In genomic region chr1:188154466-188155110, GRCm38 (mm10) we compare ENCODE assay signal across 8 mouse cellular contexts.
DNase-seq lines count a peak whose midpoint lies in the region; ATAC-seq lines count a peak whose summit lies in the region.

No protein-coding gene starts in this region.

- no peak for ATAC-seq in neural tube, embryonic 11.5 days (ENCODE audit: insufficient read depth, low FRiP score, low TSS enrichment)
- ATAC-seq in forebrain, embryonic 13.5 days: peak; percentile 76; the same call in 1 of the 2 replicates
- peak; percentile 76 for ATAC-seq in liver, embryonic 12.5 days
- ATAC-seq in stomach, embryonic 14.5 days (ENCODE audit: insufficient number of reproducible peaks, insufficient read depth, low FRiP score, low read depth): 0 out of 2 replicates have a peak, but pooled peaks have one; percentile 58

- H3K4me1 ChIP-seq in neural tube, embryonic 11.5 days (ENCODE audit: control insufficient read depth, insufficient read depth, low read length): no peaks in the 10 kb centered on the region
- H3K4me1 ChIP-seq in forebrain, embryonic 13.5 days: peaks cover 15% of the 10 kb centered on the region
- H3K4me1 ChIP-seq in liver, embryonic 12.5 days: peaks cover 5% of the 10 kb centered on the region; the same call in 1 of the 2 replicates
- no peaks in the 10 kb centered on the region for H3K4me1 ChIP-seq in stomach, embryonic 14.5 days (ENCODE audit: control insufficient read depth, insufficient read depth, low read length)

- H3K9me3 ChIP-seq in neural tube, embryonic 11.5 days (ENCODE audit: control insufficient read depth, low read length): no peaks in the 10 kb centered on the region
- no peaks in the 10 kb centered on the region for H3K9me3 ChIP-seq in forebrain, embryonic 13.5 days (replicated peaks)
- no peaks in the 10 kb centered on the region for H3K9me3 ChIP-seq in liver, embryonic 12.5 days (replicated peaks)
- no peaks in the 10 kb centered on the region for H3K9me3 ChIP-seq in stomach, embryonic 14.5 days (ENCODE audit: control insufficient read depth, low read depth, low read length)

- H3K27me3 ChIP-seq in neural tube, embryonic 11.5 days (ENCODE audit: control insufficient read depth, insufficient read depth, low read length): no peaks in the 10 kb centered on the region
- H3K27me3 ChIP-seq in forebrain, embryonic 13.5 days: peaks cover 8% of the 10 kb centered on the region
- H3K27me3 ChIP-seq in liver, embryonic 12.5 days (replicated peaks): no peaks in the 10 kb centered on the region
- no peaks in the 10 kb centered on the region for H3K27me3 ChIP-seq in stomach, embryonic 14.5 days (ENCODE audit: control insufficient read depth, insufficient read depth, low read length)

- H3K9ac ChIP-seq in neural tube, embryonic 11.5 days (ENCODE audit: low read length): no peak overlapping the region
- H3K9ac ChIP-seq in forebrain, embryonic 13.5 days: 0 out of 2 replicates have a peak overlapping the region, but pooled peaks have one; percentile 31
- no peak overlapping the region for H3K9ac ChIP-seq in liver, embryonic 12.5 days
- H3K9ac ChIP-seq in stomach, embryonic 14.5 days (replicated peaks; ENCODE audit: low read depth, low read length): no peak overlapping the region

- no peak overlapping the region for H3K27ac ChIP-seq in neural tube, embryonic 11.5 days (ENCODE audit: low read depth, low read length)
- H3K27ac ChIP-seq in forebrain, embryonic 13.5 days: peak overlapping the region; percentile 66
- no peak overlapping the region for H3K27ac ChIP-seq in liver, embryonic 12.5 days
- no peak overlapping the region for H3K27ac ChIP-seq in stomach, embryonic 14.5 days (ENCODE audit: low read length)

- WGBS in neural tube, embryonic 11.5 days: 44% methylated on average over 14 of the region's 14 CpGs
- WGBS in forebrain, embryonic 13.5 days: 9% methylated on average over 14 of the region's 14 CpGs
- 43% methylated on average over 14 of the region's 14 CpGs for WGBS in liver, embryonic 12.5 days (ENCODE audit: insufficient replicate concordance)
- WGBS in stomach, embryonic 14.5 days: 69% methylated on average over 14 of the region's 14 CpGs

- H3K4me3 ChIP-seq in neural tube, embryonic 11.5 days (ENCODE audit: low read depth, low read length): no peak overlapping the region
- H3K4me3 ChIP-seq in forebrain, embryonic 13.5 days: peak overlapping the region; percentile 24
- no peak overlapping the region for H3K4me3 ChIP-seq in liver, embryonic 12.5 days
- no peak overlapping the region for H3K4me3 ChIP-seq in stomach, embryonic 14.5 days (ENCODE audit: low read depth, low read length)

- H3K36me3 ChIP-seq in neural tube, embryonic 11.5 days (ENCODE audit: control insufficient read depth, insufficient read depth, low read length): no peaks in the 10 kb centered on the region
- no peaks in the 10 kb centered on the region for H3K36me3 ChIP-seq in forebrain, embryonic 13.5 days (ENCODE audit: poor library complexity, severe bottlenecking)
- no peaks in the 10 kb centered on the region for H3K36me3 ChIP-seq in liver, embryonic 12.5 days
- no peaks in the 10 kb centered on the region for H3K36me3 ChIP-seq in stomach, embryonic 14.5 days (ENCODE audit: control insufficient read depth, insufficient read depth, low read length)

- H3K4me2 ChIP-seq in neural tube, embryonic 11.5 days (ENCODE audit: low read depth): peak overlapping the region; percentile 15; the same call in 1 of the 2 replicates
- peak overlapping the region; percentile 59 for H3K4me2 ChIP-seq in forebrain, embryonic 13.5 days
- H3K4me2 ChIP-seq in liver, embryonic 12.5 days: peak overlapping the region; percentile 20
- H3K4me2 ChIP-seq in stomach, embryonic 14.5 days (replicated peaks; ENCODE audit: low read depth, low read length): no peak overlapping the region

- DNase-seq in neural tube, embryonic 11.5 days (ENCODE audit: low spot score): no peak
- no peak for DNase-seq in neural tube, embryonic 10.5 days (ENCODE audit: extremely low spot score, low spot score)
- no peak for DNase-seq in adrenal gland, postnatal 4 days (ENCODE audit: low spot score in 2 of 2)
- DNase-seq in T-cell, adult 2 months (ENCODE audit: low spot score): no peak
- DNase-seq in thymus, postnatal 14 days: no peak
